Mouse (Mus musculus): ENCODE data around the gene Trim56. TPM values are rescaled to one million over a fixed set of nuclear protein-coding genes. Genes with fewer than 3 reads are reported as not detected.
A peak's percentile ranks its signal among the peaks of the same experiment; 100 is the strongest.

The Trim56 gene
- polyA plus RNA-seq, 1 experiment from 2014 or later: 2.8 TPM

DNA sequence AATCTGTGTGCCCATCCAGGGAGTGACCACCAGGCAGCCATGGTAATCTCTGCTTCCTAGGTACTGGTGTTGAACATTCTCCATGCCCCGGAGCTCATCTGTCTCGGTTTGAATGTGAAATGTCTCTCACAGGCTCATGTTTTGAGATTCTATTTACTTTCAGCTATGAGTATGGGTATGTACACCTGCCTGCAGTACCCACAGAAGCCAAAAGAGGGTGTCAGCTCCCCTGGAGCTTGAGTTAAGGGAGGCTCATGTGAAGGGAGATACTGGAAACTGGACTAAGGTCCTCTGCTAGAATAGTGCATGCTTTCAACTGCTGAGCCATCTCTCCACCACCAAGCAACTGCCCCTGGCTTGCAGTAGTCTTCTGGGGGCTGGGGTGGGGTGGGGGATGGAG is 12.0 kb downstream of the Trim56 start:
- Histone ChIP-seq H3K9ac (replicated peaks; ENCODE audit: low read length) (no peak overlapping the region), H3K4me2 (ENCODE audit: low read length) (no peak overlapping the region), H3K36me3 (ENCODE audit: control insufficient read depth, insufficient read depth, low read length) (no peaks in the 10 kb centered on the region), H3K27me3 (ENCODE audit: control insufficient read depth, insufficient read depth, low read length) (no peaks in the 10 kb centered on the region), H3K9me3 (ENCODE audit: control insufficient read depth, low read length) (no peaks in the 10 kb centered on the region), H3K4me3 (replicated peaks; ENCODE audit: low read depth, low read length) (no peak overlapping the region), H3K4me1 (ENCODE audit: control insufficient read depth, insufficient read depth, low read length) (0 out of 2 replicates have a peak, but pooled peaks cover 5% of the 10 kb centered on the region), H3K27ac (replicated peaks; ENCODE audit: low read depth, low read length) (no peak overlapping the region)
- DNase-seq (no peak), ATAC-seq (ENCODE audit: low FRiP score, low TSS enrichment) (no peak)
- 93% methylated on average over 2 of the region's 2 CpGs for WGBS

DNA sequence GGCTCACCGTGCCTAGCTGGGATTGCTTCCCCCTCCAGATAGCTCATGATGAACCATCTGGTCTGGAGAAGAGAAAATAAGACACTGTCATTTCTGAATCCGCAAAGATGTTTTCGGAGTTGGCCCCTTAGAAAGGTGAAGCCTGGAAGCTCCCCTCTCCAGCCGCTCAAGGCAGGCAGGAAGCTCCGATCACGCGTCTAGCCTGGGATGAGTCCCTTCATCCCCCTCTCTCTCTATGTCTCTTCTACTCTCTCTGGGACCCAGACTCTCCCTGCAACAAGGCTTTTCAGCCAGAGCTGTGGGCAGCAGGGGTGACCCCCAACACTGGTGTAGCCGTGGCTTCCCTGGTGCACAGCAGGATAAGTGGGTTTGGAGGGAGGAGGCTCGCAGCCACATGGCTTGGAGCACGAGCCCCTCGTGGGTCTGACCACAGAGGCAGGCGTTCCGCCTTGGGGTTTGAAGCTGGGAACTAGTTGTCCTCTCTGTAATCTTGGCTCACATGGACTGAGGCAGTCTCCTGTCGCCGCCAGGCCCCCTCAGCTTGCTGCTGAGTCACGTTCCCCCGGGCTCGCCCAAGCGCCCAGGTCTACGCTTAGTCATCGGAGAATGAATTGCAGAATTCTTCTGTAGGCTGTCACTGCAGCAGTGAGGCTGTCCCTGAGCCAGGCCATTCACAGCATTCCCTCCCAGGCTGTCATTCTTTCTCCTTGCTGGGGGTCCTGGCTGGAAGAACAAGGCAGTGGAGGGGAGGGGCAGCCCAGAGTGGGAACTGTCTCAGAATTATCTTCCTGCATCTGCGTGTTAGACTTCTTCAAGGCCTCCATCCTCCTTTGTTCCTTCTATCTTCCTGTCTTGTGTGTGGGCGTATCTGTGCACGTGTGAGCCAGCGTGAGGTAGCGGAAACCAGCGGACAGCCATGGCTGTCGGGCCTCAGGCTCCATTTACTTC is 13.2 kb downstream of the Trim56 start:
- Histone ChIP-seq H3K27me3 (ENCODE audit: control insufficient read depth, insufficient read depth, low read length) (no peaks in the 10 kb centered on the region), H3K4me1 (ENCODE audit: control insufficient read depth, insufficient read depth, low read length) (0 out of 2 replicates have a peak, but pooled peaks cover 5% of the 10 kb centered on the region), H3K36me3 (ENCODE audit: control insufficient read depth, insufficient read depth, low read length) (no peaks in the 10 kb centered on the region), H3K27ac (replicated peaks; ENCODE audit: low read depth, low read length) (no peak overlapping the region), H3K9ac (replicated peaks; ENCODE audit: low read length) (no peak overlapping the region), H3K9me3 (ENCODE audit: control insufficient read depth, low read length) (no peaks in the 10 kb centered on the region), H3K4me2 (ENCODE audit: low read length) (no peak overlapping the region), H3K4me3 (replicated peaks; ENCODE audit: low read depth, low read length) (no peak overlapping the region)
- DNase-seq: peak; percentile 19
- 65% methylated on average over 28 of the region's 28 CpGs for WGBS
- ATAC-seq (ENCODE audit: low FRiP score, low TSS enrichment): no peak

DNA sequence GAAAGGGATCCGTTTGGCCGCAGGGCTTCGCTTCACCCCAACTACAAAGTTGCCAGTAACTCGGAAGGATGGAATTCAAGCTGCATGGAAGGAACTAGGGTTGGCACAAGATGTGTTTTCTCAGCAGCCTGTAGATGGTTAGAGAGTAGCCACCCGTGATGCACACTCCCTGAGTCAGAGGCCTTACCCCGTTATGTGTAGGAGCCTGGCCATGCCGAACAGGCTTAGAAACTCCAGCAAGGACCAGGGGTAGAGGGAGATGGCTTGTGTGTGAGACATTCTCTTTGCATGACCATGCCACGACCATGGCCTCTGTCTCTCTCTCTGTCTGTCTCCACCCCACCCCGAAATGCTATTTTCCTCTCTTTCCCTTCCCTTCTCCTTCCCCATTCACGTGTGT is 13.9 kb downstream of the Trim56 start:
- Histone ChIP-seq H3K27me3 (ENCODE audit: control insufficient read depth, insufficient read depth, low read length) (no peaks in the 10 kb centered on the region), H3K4me3 (replicated peaks; ENCODE audit: low read depth, low read length) (no peak overlapping the region), H3K27ac (replicated peaks; ENCODE audit: low read depth, low read length) (no peak overlapping the region), H3K36me3 (ENCODE audit: control insufficient read depth, insufficient read depth, low read length) (no peaks in the 10 kb centered on the region), H3K9ac (replicated peaks; ENCODE audit: low read length) (no peak overlapping the region), H3K4me1 (ENCODE audit: control insufficient read depth, insufficient read depth, low read length) (0 out of 2 replicates have a peak, but pooled peaks cover 5% of the 10 kb centered on the region), H3K4me2 (ENCODE audit: low read length) (no peak overlapping the region), H3K9me3 (ENCODE audit: control insufficient read depth, low read length) (no peaks in the 10 kb centered on the region)
- 77% methylated on average over 10 of the region's 10 CpGs for WGBS
- DNase-seq (no peak), ATAC-seq (ENCODE audit: low FRiP score, low TSS enrichment) (no peak)

DNA sequence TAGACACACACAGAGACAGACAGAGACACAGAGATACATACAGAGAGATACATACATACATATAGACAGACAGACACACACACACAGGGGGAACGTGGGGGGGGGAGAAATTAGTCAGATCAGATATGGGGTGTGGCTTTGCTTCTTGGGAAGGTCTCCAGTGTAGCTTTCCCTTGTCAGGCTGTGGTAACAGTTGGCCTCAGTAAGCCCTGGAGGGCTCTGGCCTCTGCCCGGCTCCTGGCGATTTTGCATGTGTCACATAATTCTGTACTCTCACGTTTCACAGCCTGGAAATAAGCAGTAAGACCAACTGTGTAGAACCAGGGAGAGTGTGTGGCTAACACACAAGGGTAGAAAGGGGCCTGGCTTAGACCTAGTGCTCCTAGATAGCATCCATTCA is 15.3 kb downstream of the Trim56 start:
- H3K4me2 ChIP-seq (ENCODE audit: low read length): no peak overlapping the region
- ATAC-seq (ENCODE audit: low FRiP score, low TSS enrichment): no peak
- no peaks in the 10 kb centered on the region for H3K27me3 ChIP-seq (ENCODE audit: control insufficient read depth, insufficient read depth, low read length)
- H3K36me3 ChIP-seq (ENCODE audit: control insufficient read depth, insufficient read depth, low read length): no peaks in the 10 kb centered on the region
- H3K4me3 ChIP-seq (replicated peaks; ENCODE audit: low read depth, low read length): no peak overlapping the region
- H3K27ac ChIP-seq (replicated peaks; ENCODE audit: low read depth, low read length): no peak overlapping the region
- no peak overlapping the region for H3K9ac ChIP-seq (replicated peaks; ENCODE audit: low read length)
- 0 out of 2 replicates have a peak, but pooled peaks cover 5% of the 10 kb centered on the region for H3K4me1 ChIP-seq (ENCODE audit: control insufficient read depth, insufficient read depth, low read length)
- H3K9me3 ChIP-seq (ENCODE audit: control insufficient read depth, low read length): no peaks in the 10 kb centered on the region
- 60% methylated on average over 4 of the region's 4 CpGs for WGBS
- DNase-seq: no peak

DNA sequence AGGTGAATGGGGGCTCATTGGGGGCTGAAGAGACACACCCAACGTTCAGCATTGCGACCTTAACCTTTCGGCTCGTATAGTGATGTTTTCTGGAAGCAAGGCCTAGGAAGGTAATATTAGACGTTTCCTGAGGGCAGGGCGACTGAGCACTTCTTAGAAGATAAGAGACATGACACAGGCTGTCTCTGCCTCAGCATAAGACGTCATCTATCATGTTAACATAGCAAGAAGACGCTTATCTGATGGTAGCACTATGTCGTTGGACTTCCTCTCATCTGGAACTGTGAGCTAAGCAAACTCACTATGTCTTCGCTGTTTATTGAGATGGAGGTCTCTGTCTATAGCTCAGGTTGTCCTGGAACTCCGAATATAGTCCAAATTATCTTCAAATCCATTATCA is 17.6 kb downstream of the Trim56 start:
- Histone ChIP-seq H3K36me3 (ENCODE audit: control insufficient read depth, insufficient read depth, low read length) (no peaks in the 10 kb centered on the region), H3K9me3 (ENCODE audit: control insufficient read depth, low read length) (no peaks in the 10 kb centered on the region), H3K9ac (replicated peaks; ENCODE audit: low read length) (no peak overlapping the region), H3K4me2 (ENCODE audit: low read length) (no peak overlapping the region), H3K4me1 (ENCODE audit: control insufficient read depth, insufficient read depth, low read length) (0 out of 2 replicates have a peak, but pooled peaks cover 5% of the 10 kb centered on the region), H3K4me3 (replicated peaks; ENCODE audit: low read depth, low read length) (no peak overlapping the region), H3K27me3 (ENCODE audit: control insufficient read depth, insufficient read depth, low read length) (no peaks in the 10 kb centered on the region), H3K27ac (replicated peaks; ENCODE audit: low read depth, low read length) (no peak overlapping the region)
- no peak for DNase-seq
- WGBS: 84% methylated on average over 11 of the region's 11 CpGs
- ATAC-seq (ENCODE audit: low FRiP score, low TSS enrichment): no peak

DNA sequence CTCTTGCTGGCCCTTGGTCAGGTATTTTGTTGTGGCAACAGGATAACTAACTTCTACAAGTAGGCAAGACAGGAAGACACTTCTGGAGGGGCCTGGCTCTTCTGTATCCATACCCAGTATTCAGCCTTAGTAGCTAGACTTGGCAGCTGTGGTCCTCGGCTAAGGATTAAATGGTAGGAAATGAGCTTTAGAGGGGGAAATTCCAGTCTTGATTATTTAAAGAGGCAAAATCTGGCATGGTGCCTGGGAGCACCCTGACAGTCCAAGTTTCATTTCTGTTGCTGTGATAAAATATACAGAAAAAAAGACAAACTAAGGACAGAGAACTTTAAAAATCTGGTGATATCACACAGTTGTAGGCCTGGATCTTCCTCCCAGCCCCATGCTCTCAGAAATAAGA is 20.0 kb downstream of the Trim56 start:
- Histone ChIP-seq H3K4me1 (ENCODE audit: control insufficient read depth, insufficient read depth, low read length) (no peaks in the 10 kb centered on the region), H3K36me3 (ENCODE audit: control insufficient read depth, insufficient read depth, low read length) (no peaks in the 10 kb centered on the region), H3K9me3 (ENCODE audit: control insufficient read depth, low read length) (no peaks in the 10 kb centered on the region), H3K4me3 (replicated peaks; ENCODE audit: low read depth, low read length) (no peak overlapping the region), H3K9ac (replicated peaks; ENCODE audit: low read length) (no peak overlapping the region), H3K27ac (replicated peaks; ENCODE audit: low read depth, low read length) (no peak overlapping the region), H3K4me2 (ENCODE audit: low read length) (no peak overlapping the region), H3K27me3 (ENCODE audit: control insufficient read depth, insufficient read depth, low read length) (no peaks in the 10 kb centered on the region)
- DNase-seq: no peak
- ATAC-seq (ENCODE audit: low FRiP score, low TSS enrichment): no peak
- WGBS: 60% methylated on average over 1 of the region's 1 CpGs

DNA sequence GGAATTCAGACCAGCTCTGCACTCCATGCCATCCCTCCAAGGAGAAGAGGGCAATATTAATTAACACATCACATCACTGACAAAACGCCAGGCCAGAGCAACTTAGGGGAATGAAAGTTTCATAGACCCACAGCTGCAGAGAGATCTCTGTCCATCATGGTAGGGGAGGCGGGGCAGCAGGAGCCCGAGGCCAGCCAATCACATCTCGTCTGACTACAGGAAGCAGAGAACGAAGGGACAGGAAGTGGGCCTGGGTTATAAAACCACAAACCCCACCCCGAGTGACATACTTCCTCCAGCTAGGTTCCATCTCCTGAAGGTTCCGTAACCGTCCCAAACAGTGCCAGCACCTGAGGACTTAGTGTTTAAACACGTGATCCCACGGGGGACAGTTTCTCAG is 20.9 kb downstream of the Trim56 start:
- no peak overlapping the region for H3K9ac ChIP-seq (replicated peaks; ENCODE audit: low read length)
- no peaks in the 10 kb centered on the region for H3K27me3 ChIP-seq (ENCODE audit: control insufficient read depth, insufficient read depth, low read length)
- no peak overlapping the region for H3K27ac ChIP-seq (replicated peaks; ENCODE audit: low read depth, low read length)
- no peaks in the 10 kb centered on the region for H3K9me3 ChIP-seq (ENCODE audit: control insufficient read depth, low read length)
- 88% methylated on average over 10 of the region's 10 CpGs for WGBS
- H3K4me3 ChIP-seq (replicated peaks; ENCODE audit: low read depth, low read length): no peak overlapping the region
- no peak overlapping the region for H3K4me2 ChIP-seq (ENCODE audit: low read length)
- ATAC-seq (ENCODE audit: low FRiP score, low TSS enrichment) (no peak), DNase-seq (no peak)
- no peaks in the 10 kb centered on the region for H3K4me1 ChIP-seq (ENCODE audit: control insufficient read depth, insufficient read depth, low read length)
- H3K36me3 ChIP-seq (ENCODE audit: control insufficient read depth, insufficient read depth, low read length): no peaks in the 10 kb centered on the region

DNA sequence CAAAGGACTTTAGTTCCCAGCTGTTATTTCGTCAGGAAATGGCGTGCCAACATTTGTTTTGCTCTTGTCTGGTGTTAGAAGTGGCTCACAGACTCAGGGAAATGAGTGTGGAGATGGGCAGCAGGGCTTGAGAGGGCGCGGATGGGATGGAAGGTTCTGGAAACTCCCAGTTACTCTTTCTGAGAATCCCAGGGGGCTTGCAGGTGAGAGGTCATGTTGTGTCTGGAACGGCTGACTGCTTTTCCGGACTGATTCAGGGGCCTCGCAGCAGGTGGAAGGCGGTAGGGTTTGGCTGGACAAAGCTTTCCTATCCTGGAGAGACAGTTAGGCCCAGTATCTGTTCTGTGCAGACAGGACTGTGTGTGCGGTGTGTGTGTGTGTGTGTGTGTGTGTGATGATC is 22.3 kb downstream of the Trim56 start:
- 84% methylated on average over 9 of the region's 9 CpGs for WGBS
- H3K9me3 ChIP-seq (ENCODE audit: control insufficient read depth, low read length): no peaks in the 10 kb centered on the region
- no peak overlapping the region for H3K27ac ChIP-seq (replicated peaks; ENCODE audit: low read depth, low read length)
- H3K27me3 ChIP-seq (ENCODE audit: control insufficient read depth, insufficient read depth, low read length): no peaks in the 10 kb centered on the region
- no peak overlapping the region for H3K4me2 ChIP-seq (ENCODE audit: low read length)
- no peak for DNase-seq
- no peak for ATAC-seq (ENCODE audit: low FRiP score, low TSS enrichment)
- no peak overlapping the region for H3K9ac ChIP-seq (replicated peaks; ENCODE audit: low read length)
- H3K4me3 ChIP-seq (replicated peaks; ENCODE audit: low read depth, low read length): no peak overlapping the region
- no peaks in the 10 kb centered on the region for H3K4me1 ChIP-seq (ENCODE audit: control insufficient read depth, insufficient read depth, low read length)
- no peaks in the 10 kb centered on the region for H3K36me3 ChIP-seq (ENCODE audit: control insufficient read depth, insufficient read depth, low read length)

DNA sequence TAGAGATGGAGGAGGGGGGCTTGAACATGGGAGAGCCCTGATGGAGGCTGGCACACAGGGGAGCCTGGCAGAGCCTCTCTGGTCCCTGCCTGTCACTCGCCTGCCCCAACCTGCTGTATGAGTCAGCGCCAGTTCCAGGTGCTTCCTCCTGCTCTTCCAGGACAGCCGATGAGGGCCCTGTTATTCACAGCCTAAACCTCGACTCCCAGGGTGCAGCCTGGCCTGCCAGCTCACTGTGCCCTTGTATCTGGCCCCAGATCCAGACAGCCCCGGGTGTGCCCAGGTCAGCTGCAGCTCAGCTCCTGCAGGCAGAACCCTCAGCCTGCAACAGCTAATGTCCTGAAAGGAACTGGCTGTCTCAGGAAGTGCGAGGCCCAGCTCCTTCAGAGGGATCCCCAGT is 24.4 kb downstream of the Trim56 start:
- no peak overlapping the region for H3K9ac ChIP-seq (replicated peaks; ENCODE audit: low read length)
- no peak overlapping the region for H3K4me2 ChIP-seq (ENCODE audit: low read length)
- no peaks in the 10 kb centered on the region for H3K9me3 ChIP-seq (ENCODE audit: control insufficient read depth, low read length)
- H3K27me3 ChIP-seq (ENCODE audit: control insufficient read depth, insufficient read depth, low read length): no peaks in the 10 kb centered on the region
- no peaks in the 10 kb centered on the region for H3K4me1 ChIP-seq (ENCODE audit: control insufficient read depth, insufficient read depth, low read length)
- no peak overlapping the region for H3K27ac ChIP-seq (replicated peaks; ENCODE audit: low read depth, low read length)
- no peak overlapping the region for H3K4me3 ChIP-seq (replicated peaks; ENCODE audit: low read depth, low read length)
- no peaks in the 10 kb centered on the region for H3K36me3 ChIP-seq (ENCODE audit: control insufficient read depth, insufficient read depth, low read length)
- no peak for ATAC-seq (ENCODE audit: low FRiP score, low TSS enrichment)
- no peak for DNase-seq
- WGBS: 69% methylated on average over 6 of the region's 6 CpGs
